8 mouse cellular contexts compared by ENCODE assay signal in the genomic region with DNA sequence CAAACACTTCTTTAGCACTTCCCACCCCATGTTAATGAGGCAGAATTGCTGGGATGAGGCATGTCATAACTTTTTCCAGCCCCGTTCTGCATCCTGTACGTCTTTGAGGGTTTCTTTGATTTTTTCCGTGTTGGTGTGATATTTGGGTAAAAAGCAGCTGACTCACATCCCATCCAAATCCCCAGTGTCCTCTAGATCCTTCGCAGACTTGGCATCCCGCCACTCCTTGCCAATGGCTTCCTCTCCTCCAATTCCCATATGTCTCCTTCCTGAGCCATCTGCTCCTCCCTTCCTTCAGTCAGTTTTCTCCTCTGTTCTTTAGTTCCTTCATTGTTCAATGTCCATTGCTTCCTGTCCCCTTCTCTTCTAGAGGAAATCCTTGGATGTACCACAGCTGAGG.
A peak's percentile ranks its signal among the peaks of the same experiment; 100 is the strongest.
DNase-seq lines count a peak whose midpoint lies in the region; ATAC-seq lines count a peak whose summit lies in the region.

No protein-coding gene starts in this region.

- H3K4me3 ChIP-seq in heart, embryonic 10.5 days, result no peak overlapping the region

- ATAC-seq in CD4-positive, CD25-positive, alpha-beta regulatory T cell, adult 4 months, result no peak

- no peaks in the 10 kb centered on the region for H3K36me3 ChIP-seq in heart, embryonic 10.5 days

- H3K27ac ChIP-seq in heart, embryonic 10.5 days, result no peak overlapping the region

- H3K27me3 ChIP-seq in heart, embryonic 10.5 days (ENCODE audit: insufficient read depth, poor library complexity, severe bottlenecking), result no peaks in the 10 kb centered on the region

- no peaks in the 10 kb centered on the region for H3K9me3 ChIP-seq in heart, embryonic 10.5 days

- H3K4me1 ChIP-seq in heart, embryonic 10.5 days, result no peaks in the 10 kb centered on the region

- DNase-seq in heart, adult 18-20 months, result peak; percentile 18 to 20
- no peak for DNase-seq in heart, embryonic 10.5 days (ENCODE audit: low spot score)
- DNase-seq in adrenal gland, adult 8-10 months, result peak; percentile 22
- DNase-seq in cerebellum, postnatal 4 days (ENCODE audit: low spot score in 2 of 2), result peak; percentile 55 to 85
- DNase-seq in kidney, postnatal 4 days, result peak; percentile 75 to 80
- DNase-seq in right cerebral cortex, adult 2 months (ENCODE audit: low spot score in 2 of 2), result peak; percentile 68 to 82
- no peak for DNase-seq in embryo, embryonic 10.5 days (ENCODE audit: low spot score)

- WGBS in heart, embryonic 10.5 days, result 70% methylated on average over 5 of the region's 5 CpGs

Comparison
In these comparisons a context has a peak if more than half of its experiments do, and no peak if none do; other contexts are left out.
1. DNase-seq: peak in heart, adult 18-20 months (2 of 2), adrenal gland, adult 8-10 months (single experiment), cerebellum, postnatal 4 days (2 of 2), kidney, postnatal 4 days (2 of 2) and right cerebral cortex, adult 2 months (2 of 2); none in heart, embryonic 10.5 days (single experiment) and embryo, embryonic 10.5 days (single experiment).